Mouse (Mus musculus): ENCODE results near the gene Egf.

GRCm38 (mm10) chr3:129729916-129730315, 25.2 kb downstream of the Egf start:
- TF ChIP-seq CTCF (IDR thresholded peaks at IDR 0.05; ENCODE audit: low read depth, low read length): no peak
- no peak for TF ChIP-seq POLR2A (IDR thresholded peaks at IDR 0.05; ENCODE audit: borderline replicate concordance, low read depth, low read length)
